Mouse (Mus musculus): ENCODE results near the gene Spint3.
"Not testable (repeated sequence)": the region's sequence is repeated elsewhere in the genome, so short reads cannot be mapped to it uniquely, and the experiment has no call there.

Gene Spint3

GRCm38 (mm10) chr2:164573359-164573758 is at the start of gene Spint3:
Gene Spint3, minus strand, starts transcription at chr2:164573459.
- DNase-seq (ENCODE audit: low spot score) = not testable (repeated sequence)

DNA sequence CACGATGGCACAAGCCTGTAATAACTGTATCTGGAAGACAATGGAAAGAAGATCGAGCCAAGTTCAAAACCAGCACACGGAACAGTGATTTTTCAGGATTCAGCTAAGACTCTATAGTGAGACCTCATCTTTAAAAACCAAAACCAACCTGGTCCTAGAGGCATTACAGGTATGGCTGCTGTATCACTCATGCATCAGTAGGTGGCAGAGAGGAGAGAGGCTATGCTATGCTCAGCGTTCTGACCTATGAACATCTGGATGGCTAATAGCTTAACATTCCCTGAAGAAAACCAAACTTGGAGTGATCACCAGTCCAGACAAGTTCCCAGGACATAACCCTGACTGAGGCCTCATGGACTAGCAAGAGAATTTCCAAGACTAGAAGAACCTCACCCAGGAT is 48.5 kb upstream of the Spint3 start:
- DNase-seq (ENCODE audit: low spot score) = no peak

DNA sequence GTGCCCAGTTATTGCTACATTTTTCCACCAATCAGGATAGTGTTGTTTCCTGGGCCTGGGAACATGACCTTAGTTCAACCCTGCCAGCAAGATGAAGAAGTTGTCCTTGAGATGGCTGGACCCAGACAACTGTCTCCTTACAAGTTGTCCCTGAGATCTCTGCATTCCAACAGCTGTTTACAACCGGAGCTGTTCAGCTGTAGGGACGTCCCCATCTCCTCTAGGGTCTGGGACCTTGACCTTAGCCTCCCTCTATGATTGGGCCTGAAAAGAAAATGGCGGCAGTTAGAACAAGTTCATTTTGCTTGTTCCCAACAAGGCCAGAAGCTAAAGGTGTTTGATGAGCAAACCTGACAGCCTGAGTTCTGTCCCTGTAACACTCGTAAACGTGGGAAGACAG is 45.8 kb upstream of the Spint3 start:
- DNase-seq (ENCODE audit: low spot score) = no peak

- no peak for DNase-seq (ENCODE audit: low spot score)
Observed at GRCm38 (mm10) chr2:164615386-164615785, 42.1 kb upstream of the Spint3 start.

DNA sequence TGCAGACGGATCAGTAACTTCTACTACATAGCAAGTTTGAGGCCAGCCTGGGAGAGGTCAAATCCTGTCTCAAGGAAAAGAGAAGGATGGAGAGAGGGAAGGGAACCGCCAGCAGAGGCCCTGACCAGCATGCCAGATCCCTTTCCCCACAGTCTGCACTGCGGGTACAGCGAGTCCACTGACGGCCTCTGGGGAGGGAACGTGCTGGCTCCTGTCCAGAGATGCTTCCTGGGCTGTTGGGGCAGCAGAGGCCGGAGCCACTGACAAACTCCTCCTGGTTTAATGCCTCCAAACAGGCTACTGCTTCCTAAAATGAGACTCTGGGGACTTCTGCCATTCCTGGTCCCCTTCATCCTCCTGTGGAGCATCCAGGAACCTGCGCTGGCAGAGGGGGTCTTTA is 40.2 kb upstream of the Spint3 start, which contains the start of the genes Wfdc6b and Wfdc8:
Gene Wfdc6b, plus strand, starts transcription at position 52 of the 400 bp plus-strand sequence.
Gene Wfdc8, minus strand, starts transcription at position 156 of the 400 bp plus-strand sequence.
- peak; percentile 68 for DNase-seq (ENCODE audit: low spot score)

GRCm38 (mm10) chr2:164608781-164609180 is 35.5 kb upstream of the Spint3 start:
- DNase-seq (ENCODE audit: low spot score) = peak; percentile 26

DNA sequence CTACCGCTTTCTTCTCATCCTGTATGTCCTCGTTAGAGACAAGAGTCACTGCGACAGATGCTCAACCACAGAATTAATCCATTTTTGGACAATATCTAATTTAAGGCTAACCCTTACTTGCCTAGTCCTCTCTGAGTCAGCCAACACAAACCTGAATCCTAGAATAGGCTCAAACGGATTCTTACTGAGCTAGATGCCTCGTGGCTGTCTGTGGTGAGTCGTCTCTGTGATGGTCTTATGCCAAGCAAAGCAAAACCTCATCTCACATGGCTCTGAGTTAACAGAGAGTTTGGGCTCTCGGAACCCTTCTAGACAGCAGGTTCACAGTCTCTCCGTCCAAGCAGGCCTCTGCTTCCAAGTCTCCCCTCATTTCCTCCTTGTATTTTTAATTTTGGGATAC is 31.2 kb upstream of the Spint3 start:
- no peak for DNase-seq (ENCODE audit: low spot score)

DNA sequence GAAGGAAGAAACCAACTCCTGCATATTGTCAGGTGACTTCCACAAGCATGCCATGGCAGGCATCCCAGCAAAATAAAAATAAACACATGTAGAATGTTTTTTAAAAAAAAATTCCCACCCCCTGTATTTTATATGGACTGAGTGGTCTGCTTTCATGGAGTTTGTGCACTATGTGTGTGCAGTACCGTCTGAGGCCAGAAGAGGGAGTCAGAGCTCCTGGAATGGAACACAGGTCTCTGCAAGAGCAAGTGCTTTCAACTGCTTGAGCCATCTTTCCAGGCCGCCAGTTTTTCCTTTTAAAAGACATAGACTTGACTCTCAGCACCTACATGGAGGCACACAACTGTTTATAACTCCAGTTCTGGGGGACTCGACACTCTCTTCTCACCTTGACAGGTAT is 30.2 kb upstream of the Spint3 start:
- no peak for DNase-seq (ENCODE audit: low spot score)

DNA sequence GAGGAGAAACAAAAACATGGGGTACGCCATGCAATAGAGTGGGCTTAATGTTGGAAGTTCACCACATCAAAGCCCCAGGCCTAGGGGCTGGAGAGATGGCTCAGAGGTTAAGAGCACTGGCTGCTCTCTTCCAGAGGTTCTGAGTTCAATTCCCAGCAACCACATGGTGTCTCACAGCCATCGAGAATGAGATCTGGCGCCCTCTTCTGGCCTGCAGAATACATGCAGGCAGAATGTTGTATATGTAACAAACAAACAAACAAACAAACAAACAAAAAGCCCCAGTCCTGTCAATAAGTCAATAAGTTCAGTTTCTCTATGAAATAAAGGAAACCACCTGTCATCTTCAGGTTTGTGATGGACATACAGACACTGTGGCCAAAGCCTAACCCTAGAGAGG is 26.9 kb upstream of the Spint3 start:
- no peak for DNase-seq (ENCODE audit: low spot score)

DNA sequence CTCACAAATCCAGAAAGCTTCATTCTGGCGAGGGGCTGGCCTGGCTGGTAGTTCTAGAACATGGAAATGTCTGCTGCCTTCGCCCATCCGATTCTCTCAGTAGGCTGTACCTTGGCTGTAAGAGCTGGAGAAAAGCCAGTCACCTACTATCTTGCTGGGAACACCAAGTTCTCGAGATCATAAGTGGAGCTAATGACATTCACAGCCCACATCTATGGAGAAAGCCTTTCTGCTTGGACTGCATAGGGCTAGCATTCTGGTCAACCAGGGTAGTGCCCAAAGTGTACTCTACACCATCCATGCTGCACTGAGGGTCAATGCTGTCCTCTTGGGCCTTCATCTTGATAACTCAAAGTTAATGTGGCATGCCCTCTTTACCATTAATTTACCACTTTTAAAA is 20.2 kb upstream of the Spint3 start, which contains the start of gene Eppin:
Gene Eppin, minus strand, starts transcription at position 101 of the 400 bp plus-strand sequence.
- no peak for DNase-seq (ENCODE audit: low spot score)

- DNase-seq (ENCODE audit: low spot score) = no peak
Observed at GRCm38 (mm10) chr2:164592014-164592413, 18.8 kb upstream of the Spint3 start.

DNA sequence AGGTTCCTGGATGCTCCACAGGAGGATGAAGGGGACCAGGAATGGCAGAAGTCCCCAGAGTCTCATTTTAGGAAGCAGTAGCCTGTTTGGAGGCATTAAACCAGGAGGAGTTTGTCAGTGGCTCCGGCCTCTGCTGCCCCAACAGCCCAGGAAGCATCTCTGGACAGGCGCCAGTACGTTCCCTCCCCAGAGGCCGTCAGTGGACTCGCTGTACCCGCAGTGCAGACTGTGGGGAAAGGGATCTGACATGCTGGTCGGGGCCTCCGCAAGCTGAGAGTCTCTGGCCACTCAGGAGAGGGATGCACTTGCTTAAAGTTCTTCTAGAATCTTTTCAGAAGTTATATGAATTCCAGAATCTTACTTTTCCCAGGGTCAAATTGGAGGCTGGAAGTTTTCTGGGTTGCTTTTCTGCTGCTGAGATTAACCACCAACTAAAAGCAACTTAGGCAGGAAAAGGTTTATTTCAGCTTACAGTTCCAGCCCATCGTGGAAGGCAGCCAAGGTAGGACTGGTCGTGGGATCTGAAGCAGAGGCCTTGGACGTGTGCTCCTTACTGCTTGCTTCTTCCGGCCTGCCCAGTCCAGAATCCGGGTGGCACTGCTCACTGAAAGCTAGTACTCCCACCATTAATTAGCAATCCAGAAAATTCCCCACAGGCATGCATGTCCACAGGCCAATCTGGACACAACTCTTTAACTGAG is 11.9 kb upstream of the Spint3 start, which contains the start of gene Wfdc6a:
Gene Wfdc6a, minus strand, starts transcription at position 423 of the 701 bp plus-strand sequence.
- peak; percentile 36 for DNase-seq (ENCODE audit: low spot score)

- peak; percentile 57 for DNase-seq (ENCODE audit: low spot score)
Observed at GRCm38 (mm10) chr2:164567460-164567859, 5.8 kb downstream of the Spint3 start.

DNA sequence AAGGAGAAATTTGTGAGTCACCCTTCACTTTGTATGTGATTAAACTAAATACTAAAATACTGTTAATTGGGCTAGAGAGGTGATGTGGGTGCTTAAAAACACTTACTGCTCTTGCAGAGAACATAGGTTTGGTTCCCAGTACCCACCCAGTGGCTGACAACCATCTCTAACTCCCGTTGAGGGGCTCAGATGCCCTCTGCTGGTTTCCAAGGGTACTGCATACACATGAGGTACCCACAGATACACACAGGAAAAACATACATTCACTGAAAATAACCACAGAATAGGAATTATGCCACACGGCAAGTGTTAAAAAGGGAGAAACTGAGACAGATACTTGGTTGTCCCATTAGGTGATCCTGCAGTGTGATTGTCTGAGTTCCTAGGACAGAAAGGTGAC is 6.3 kb downstream of the Spint3 start:
- DNase-seq (ENCODE audit: low spot score) = no peak

DNA sequence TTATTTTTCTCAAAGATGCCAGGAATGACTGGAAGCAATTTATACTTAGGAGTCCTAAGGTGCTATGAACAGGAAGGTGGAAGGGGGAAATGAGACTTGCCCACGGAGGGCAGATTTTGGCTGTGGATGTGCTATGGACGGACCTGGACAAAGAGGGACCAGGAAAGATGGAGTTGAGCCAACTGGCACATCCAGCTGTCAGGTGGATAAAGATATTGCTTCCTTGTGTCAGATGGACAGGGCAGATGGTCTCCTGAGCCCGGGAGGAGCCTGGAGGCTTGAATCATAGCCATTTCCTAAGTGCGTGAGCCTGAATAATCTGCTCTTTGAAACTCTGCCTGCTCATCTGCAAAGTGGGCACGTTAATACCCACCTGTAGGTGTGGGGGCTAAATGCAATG is 8.9 kb downstream of the Spint3 start:
- no peak for DNase-seq (ENCODE audit: low spot score)

DNA sequence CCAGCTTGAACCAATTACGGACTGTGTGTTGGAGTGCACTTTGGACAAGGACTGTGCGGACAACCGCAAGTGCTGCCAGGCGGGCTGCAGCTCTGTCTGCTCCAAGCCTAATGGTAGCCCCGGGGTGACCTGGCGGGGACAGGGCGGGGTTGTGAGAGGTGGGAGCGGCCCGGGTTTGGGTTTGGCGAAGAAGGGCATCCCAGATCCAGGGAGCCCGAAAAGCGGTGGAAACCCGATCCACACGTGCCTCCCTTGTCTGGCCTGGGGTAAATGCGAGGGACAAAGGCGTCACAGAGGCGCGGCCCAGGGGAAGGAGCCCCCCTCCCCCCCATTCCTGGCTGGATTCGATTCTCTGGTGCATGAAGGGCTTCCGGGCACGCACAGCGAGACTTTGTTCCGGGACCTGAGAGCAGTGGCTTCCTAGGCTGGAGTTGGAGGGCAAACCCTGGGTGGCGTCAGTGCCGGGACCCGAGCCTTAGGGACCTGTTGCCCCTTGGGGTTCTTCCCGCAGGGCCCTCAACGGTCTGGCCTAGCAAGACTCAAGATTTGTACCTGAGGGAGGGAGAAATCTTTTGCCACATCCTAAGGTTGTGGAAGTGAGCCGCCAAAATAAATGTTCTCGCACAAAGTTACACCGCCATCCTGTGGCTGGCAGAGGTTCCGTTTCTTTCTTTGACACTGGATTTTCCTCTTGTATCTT is 9.8 kb downstream of the Spint3 start:
- peak; percentile 54 for DNase-seq (ENCODE audit: low spot score)

GRCm38 (mm10) chr2:164562391-164563188 is 10.7 kb downstream of the Spint3 start, which contains the start of gene Wfdc2:
Gene Wfdc2, plus strand, starts transcription at chr2:164562413.
- peak; percentile 67 for DNase-seq (ENCODE audit: low spot score)

DNA sequence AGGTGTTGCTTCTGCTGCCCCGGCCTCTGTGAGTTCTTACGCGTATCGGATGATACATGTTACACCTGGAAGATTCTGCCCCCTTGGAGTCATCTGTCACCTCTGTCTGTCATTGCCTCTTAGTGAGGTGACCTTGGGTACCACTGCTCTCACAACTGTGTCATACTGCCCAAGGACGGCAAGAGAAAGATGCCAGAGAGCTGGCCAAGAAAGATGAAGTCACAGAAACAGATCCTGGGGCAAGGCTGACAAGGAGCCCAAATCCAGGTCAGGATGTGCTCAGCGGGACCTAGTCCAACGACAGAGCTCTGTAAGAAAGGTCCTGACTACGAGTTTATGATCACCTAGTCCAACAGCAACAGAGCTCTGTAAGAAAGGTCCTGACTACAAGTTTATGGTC is 13.2 kb downstream of the Spint3 start:
- no peak for DNase-seq (ENCODE audit: low spot score)

- peak; percentile 68 for DNase-seq (ENCODE audit: low spot score)
Observed at GRCm38 (mm10) chr2:164558991-164559645, 14.1 kb downstream of the Spint3 start.

- DNase-seq (ENCODE audit: low spot score) = no peak
Observed at GRCm38 (mm10) chr2:164558426-164558825, 14.8 kb downstream of the Spint3 start.

- no peak for DNase-seq (ENCODE audit: low spot score)
Observed at GRCm38 (mm10) chr2:164551502-164551901, 21.8 kb downstream of the Spint3 start.

GRCm38 (mm10) chr2:164550895-164551269 is 22.4 kb downstream of the Spint3 start:
- no peak for DNase-seq (ENCODE audit: low spot score)

Data from urinary bladder, postnatal 14 days (tissue).